In the genomic region with DNA sequence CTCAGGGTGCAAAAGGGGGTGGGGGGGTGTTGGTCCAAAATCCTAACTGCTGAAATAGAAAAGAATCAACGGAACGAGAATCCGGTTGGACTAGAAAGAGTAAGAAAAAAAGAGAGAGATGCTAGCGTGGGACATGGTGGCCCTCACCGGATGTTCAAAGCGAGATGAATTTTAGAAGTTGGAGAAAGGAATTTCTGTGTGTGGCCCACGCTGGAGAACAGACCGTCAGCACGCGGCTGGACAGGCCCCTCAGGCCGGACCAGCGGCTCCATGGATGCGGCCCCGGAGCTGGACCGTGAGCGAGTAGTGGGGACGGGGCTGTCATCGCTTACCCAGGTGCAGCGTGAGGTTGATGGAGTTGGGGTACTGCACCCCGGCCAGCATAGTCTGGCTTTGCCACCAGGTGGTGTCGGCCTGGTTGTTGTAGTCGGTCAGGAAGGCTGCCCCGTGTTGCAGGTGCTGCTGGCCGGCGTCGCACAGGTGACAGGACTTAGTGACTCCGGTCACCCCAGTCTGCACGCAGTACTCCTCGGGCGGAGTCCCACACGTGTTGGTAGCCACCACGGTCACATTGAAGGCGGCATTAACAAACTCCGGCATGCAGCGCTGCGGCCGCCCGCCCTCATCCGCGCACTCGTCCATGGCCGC, we compare ENCODE assay signal across 8 mouse cellular contexts. TPM values are rescaled to one million over a fixed set of nuclear protein-coding genes. Genes with fewer than 3 reads are reported as not detected.
A peak's percentile ranks its signal among the peaks of the same experiment; 100 is the strongest.
DNase-seq lines count a peak whose midpoint lies in the region; TF ChIP-seq lines count a peak whose summit lies in the region.

No protein-coding gene starts in this region.

- no peak for TF ChIP-seq EP300 in ES-Bruce4 (IDR thresholded peaks at IDR 0.05; ENCODE audit: insufficient read depth, low read depth, low read length)

- peak; percentile 50 for DNase-seq in adrenal gland, postnatal 25 days
- peak; percentile 62 to 63 for DNase-seq in heart, postnatal 14 days
- DNase-seq in layer of hippocampus, adult 8-10 months (ENCODE audit: low spot score in 2 of 2), result peak; percentile 32 to 42
- DNase-seq in lung, postnatal 4 days, result peak; percentile 74 to 77
- peak; percentile 23 for DNase-seq in right cerebral cortex, postnatal 14 days
- no peak for DNase-seq in c-Kit-positive CD71-positive TER-119-positive erythroid progenitor cells, embryonic 14.5 days (ENCODE audit: low spot score)

- no peaks in the 10 kb centered on the region for H3K9me3 ChIP-seq in ES-Bruce4 (replicated peaks; ENCODE audit: control insufficient read depth, insufficient read depth, low read length, poor library complexity, severe bottlenecking)

- H3K27ac ChIP-seq in ES-Bruce4 (ENCODE audit: insufficient read depth, low read length), result peak overlapping the region; percentile 68; the same call in 1 of the 2 replicates
- peak overlapping the region; percentile 85 for H3K27ac ChIP-seq in embryonic fibroblast, embryonic 13.5 days (ENCODE audit: insufficient read depth, low read length)

- intact Hi-C loops in heart, postnatal 14 days (cut with DNase I), result loop anchor here (2.0 to 5.0 kb wide), 3 partner anchors 55 to 230 kb away; no protein-coding TSS in a partner anchor

- H3K4me1 ChIP-seq in ES-Bruce4 (ENCODE audit: control insufficient read depth, insufficient read depth, low read length), result peaks cover 3% of the 10 kb centered on the region
- H3K4me1 ChIP-seq in embryonic fibroblast, embryonic 13.5 days (ENCODE audit: control insufficient read depth, insufficient read depth, low read length), result no peaks in the 10 kb centered on the region; the same call in 1 of the 2 replicates

- TF ChIP-seq CTCF in ES-Bruce4 (IDR thresholded peaks at IDR 0.05; ENCODE audit: low read depth, low read length), result peak; percentile 30
- peak; percentile 33; the same call in 1 of the 2 replicates for TF ChIP-seq CTCF in embryonic fibroblast, embryonic 13.5 days (IDR thresholded peaks at IDR 0.05; ENCODE audit: borderline replicate concordance, insufficient read depth, low read length)

- H3K27me3 ChIP-seq in ES-Bruce4 (ENCODE audit: control insufficient read depth, insufficient read depth, low read length, poor library complexity, severe bottlenecking), result no peaks in the 10 kb centered on the region

- H3K36me3 ChIP-seq in ES-Bruce4 (ENCODE audit: control insufficient read depth, insufficient read depth, low read length, poor library complexity, severe bottlenecking), result peaks cover 6% of the 10 kb centered on the region; the same call in 1 of the 2 replicates

- no peak for TF ChIP-seq POLR2A in ES-Bruce4 (IDR thresholded peaks at IDR 0.05; ENCODE audit: insufficient read depth, low read length)
- no peak for TF ChIP-seq POLR2A in embryonic fibroblast, embryonic 13.5 days (IDR thresholded peaks at IDR 0.05; ENCODE audit: low read depth, low read length)

- peak overlapping the region; percentile 82 for H3K4me3 ChIP-seq in ES-Bruce4 (ENCODE audit: low read depth, low read length)
- H3K4me3 ChIP-seq in embryonic fibroblast, embryonic 13.5 days (ENCODE audit: insufficient read depth, low read length), result peak overlapping the region; percentile 93

- H3K9ac ChIP-seq in ES-Bruce4 (ENCODE audit: low read depth, poor library complexity, severe bottlenecking), result peak overlapping the region; percentile 94

RNA-seq across cellular contexts. Expression of gene Lamc1, which starts 0.7 kb away (rescaled TPM):
- polyA plus RNA-seq in ES-Bruce4 (2011; ENCODE audit: insufficient read depth, insufficient read length, low read depth, missing spikeins), result 195 and 233 TPM in 2 replicates
- 96.3 and 103 TPM in 2 replicates for total RNA-seq in adrenal gland, postnatal 25 days (2021)
- 164 and 190 TPM in 2 replicates for polyA plus RNA-seq in embryonic fibroblast, embryonic 13.5 days (2011; ENCODE audit: insufficient read length, low read depth, missing spikeins)
- 100 to 1,000 TPM; 303 to 323 TPM for total RNA-seq in heart, postnatal 14 days (2021)
- total RNA-seq in layer of hippocampus, adult 8-10 months (2022), result 10 to 100 TPM; 25.3 to 32.3 (median 28.6) TPM
